Mouse (Mus musculus): ENCODE data around the gene Wdr26. TPM values are rescaled to one million over a fixed set of nuclear protein-coding genes. Genes with fewer than 3 reads are reported as not detected.

The Wdr26 gene
- polyA plus RNA-seq, 1 experiment, result 19.6 TPM

DNA sequence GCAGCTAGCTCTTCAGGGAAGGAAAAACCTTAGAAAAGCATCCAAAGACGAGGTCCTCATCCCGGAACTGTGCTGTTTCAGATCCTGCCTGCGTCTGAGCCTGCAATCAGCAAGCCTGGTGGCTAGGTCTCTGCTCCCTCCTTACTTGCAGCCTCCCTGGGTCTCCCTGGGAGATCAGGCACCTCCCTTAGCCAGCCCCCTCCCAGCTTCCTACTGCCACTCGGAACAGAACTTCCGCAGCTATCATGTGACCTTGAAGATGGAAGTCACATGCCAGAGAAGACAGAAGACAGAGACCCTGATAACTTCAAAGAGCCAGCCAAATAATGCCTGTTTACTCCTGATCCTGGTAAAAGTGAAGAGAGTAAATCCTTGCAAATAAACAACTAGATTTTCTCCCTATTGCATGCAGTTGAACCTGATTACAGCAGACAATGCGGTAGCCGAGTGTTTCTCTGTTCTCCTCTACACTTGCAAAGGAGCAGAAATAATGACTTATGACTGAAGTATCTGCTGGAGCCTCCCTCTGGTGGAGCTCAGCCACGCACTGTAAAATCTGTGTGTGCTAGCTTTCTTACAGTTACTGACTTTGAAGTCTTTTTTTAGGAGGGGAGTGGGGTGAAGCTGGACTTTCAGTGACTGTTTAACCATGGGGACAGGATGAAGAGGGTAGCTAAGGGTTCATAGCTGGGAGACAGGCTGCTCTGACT lies 22.7 kb upstream of the Wdr26 start:
- 58% methylated on average over 8 of the region's 8 CpGs for WGBS
- no peaks in the 10 kb centered on the region for H3K27me3 ChIP-seq (ENCODE audit: control insufficient read depth, insufficient read depth, low read length)
- H3K4me3 ChIP-seq (ENCODE audit: low read depth, low read length), result peak overlapping the region; percentile 31
- H3K27ac ChIP-seq (ENCODE audit: insufficient read depth, low read depth, low read length), result no peak overlapping the region; the same call in 1 of the 2 replicates
- peaks cover 17% of the 10 kb centered on the region for H3K4me1 ChIP-seq (ENCODE audit: control insufficient read depth, insufficient read depth, insufficient read length, low read length)
- H3K36me3 ChIP-seq (ENCODE audit: control insufficient read depth, insufficient read depth, low read length), result no peaks in the 10 kb centered on the region
- TF ChIP-seq POLR2A (IDR thresholded peaks at IDR 0.05; ENCODE audit: low read depth, low read length) (no peak), CTCF (IDR thresholded peaks at IDR 0.05; ENCODE audit: extremely low read depth, insufficient read length, insufficient replicate concordance, low read depth, low read length) (no peak)

DNA sequence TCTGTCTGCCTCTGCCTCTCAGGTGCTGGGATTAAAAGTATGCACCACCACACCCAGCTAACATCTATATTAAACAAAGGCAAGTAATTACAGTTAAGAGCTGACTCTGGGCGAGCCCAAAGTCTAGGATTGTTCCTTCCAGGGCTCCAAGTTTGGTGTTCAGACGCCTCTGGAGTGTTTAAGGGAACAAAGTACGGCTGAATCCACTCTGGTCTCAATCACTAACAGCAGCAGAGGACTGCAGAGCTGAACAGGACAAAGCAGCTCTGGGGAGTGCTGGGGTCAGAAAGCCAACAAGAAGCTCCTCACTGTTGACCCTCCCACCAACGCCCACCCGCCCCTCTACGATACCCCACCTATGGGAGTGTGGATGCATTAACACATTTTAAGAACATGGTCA lies 21.9 kb upstream of the Wdr26 start:
- Histone ChIP-seq H3K4me3 (ENCODE audit: low read depth, low read length) (peak overlapping the region; percentile 31; the same call in 1 of the 2 replicates), H3K27me3 (ENCODE audit: control insufficient read depth, insufficient read depth, low read length) (no peaks in the 10 kb centered on the region), H3K36me3 (ENCODE audit: control insufficient read depth, insufficient read depth, low read length) (no peaks in the 10 kb centered on the region), H3K27ac (ENCODE audit: insufficient read depth, low read depth, low read length) (no peak overlapping the region), H3K4me1 (ENCODE audit: control insufficient read depth, insufficient read depth, insufficient read length, low read length) (peaks cover 17% of the 10 kb centered on the region)
- TF ChIP-seq CTCF (IDR thresholded peaks at IDR 0.05; ENCODE audit: extremely low read depth, insufficient read length, insufficient replicate concordance, low read depth, low read length) (no peak), POLR2A (IDR thresholded peaks at IDR 0.05; ENCODE audit: low read depth, low read length) (no peak)
- WGBS, result 67% methylated on average over 6 of the region's 6 CpGs

DNA sequence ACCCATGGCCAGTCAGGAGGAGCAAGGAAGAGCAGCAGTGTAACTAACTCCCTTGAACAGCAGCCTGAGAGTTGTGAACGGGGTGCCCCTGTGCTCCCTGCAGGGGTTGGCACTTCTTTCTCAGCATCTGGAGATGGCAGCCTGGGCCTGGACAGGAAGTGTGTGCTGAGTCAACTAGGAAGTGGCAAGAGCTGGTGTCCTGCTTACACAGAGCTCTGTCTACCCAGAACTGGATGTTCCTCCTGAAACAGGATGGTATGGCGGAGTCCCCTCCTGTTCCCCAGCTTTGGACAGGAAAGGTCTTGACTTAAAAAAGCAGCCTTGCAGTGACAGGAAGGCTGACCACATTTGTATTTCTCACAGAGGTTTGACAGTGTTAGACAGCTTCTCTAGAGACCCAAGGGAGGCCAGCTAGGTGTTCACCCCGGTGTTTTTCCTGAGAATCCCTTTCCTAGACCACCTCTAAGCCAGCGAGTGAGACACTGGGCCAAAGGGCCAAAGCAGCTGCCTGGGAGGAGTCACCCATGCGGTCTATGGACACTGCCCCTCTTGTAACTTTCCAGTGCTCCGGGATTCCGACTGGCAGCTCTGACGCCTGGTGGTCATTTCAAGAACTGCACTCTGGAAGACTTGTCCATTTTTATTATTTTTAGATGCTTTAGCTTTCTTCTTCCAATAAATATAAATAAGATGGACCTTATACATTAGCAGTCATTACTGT lies 20.7 kb upstream of the Wdr26 start:
- 24% methylated on average over 8 of the region's 8 CpGs for WGBS
- TF ChIP-seq POLR2A (IDR thresholded peaks at IDR 0.05; ENCODE audit: low read depth, low read length) (no peak), CTCF (IDR thresholded peaks at IDR 0.05; ENCODE audit: extremely low read depth, insufficient read length, insufficient replicate concordance, low read depth, low read length) (peak; percentile 78; the same call in 1 of the 2 replicates)
- Histone ChIP-seq H3K4me3 (ENCODE audit: low read depth, low read length) (no peak overlapping the region), H3K36me3 (ENCODE audit: control insufficient read depth, insufficient read depth, low read length) (no peaks in the 10 kb centered on the region), H3K27ac (ENCODE audit: insufficient read depth, low read depth, low read length) (no peak overlapping the region), H3K27me3 (ENCODE audit: control insufficient read depth, insufficient read depth, low read length) (no peaks in the 10 kb centered on the region), H3K4me1 (ENCODE audit: control insufficient read depth, insufficient read depth, insufficient read length, low read length) (peaks cover 17% of the 10 kb centered on the region)

DNA sequence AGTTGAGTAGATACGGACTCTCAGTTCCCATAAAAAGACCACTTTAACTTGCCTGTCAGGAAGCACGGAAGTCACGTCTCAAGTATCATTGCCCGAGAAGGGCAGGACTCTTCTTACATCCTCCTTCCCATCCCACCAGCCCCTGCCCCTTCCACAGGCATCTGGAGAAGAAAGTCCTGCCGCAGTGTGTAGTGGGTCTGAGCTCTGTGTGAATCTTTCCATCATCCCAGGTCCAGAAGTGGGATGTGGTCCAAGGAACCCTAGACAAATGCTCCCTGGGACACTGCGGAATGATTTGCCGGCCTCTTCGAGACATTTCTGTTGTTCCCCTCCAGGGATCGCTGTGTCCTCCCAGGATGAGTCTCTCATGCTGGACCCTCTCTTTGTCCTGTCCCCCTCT lies 20.0 kb upstream of the Wdr26 start:
- 90% methylated on average over 9 of the region's 9 CpGs for WGBS
- Histone ChIP-seq H3K27ac (ENCODE audit: insufficient read depth, low read depth, low read length) (no peak overlapping the region), H3K27me3 (ENCODE audit: control insufficient read depth, insufficient read depth, low read length) (no peaks in the 10 kb centered on the region)

DNA sequence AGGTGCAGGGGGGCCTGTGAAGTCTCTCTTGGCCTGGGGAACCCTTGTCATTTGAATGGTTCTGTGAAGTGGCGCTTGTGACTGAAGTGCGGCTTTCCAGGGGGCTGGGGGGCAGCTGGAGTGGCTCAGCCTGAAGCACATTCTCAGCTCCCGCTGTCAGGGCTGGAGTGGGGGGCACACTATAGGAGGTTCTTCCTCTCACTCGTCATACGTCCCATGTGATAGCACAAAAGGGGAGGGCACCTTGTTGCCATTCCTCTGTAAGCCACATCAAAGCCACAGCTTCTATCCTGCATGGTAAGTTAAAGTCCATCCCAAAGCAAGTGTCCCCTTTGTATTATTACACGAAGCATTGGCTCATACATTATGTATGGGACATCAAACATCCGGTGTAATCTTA lies 19.5 kb upstream of the Wdr26 start:
- H3K4me3 ChIP-seq (ENCODE audit: low read depth, low read length), result no peak overlapping the region
- peaks cover 17% of the 10 kb centered on the region for H3K4me1 ChIP-seq (ENCODE audit: control insufficient read depth, insufficient read depth, insufficient read length, low read length)
- TF ChIP-seq CTCF (IDR thresholded peaks at IDR 0.05; ENCODE audit: extremely low read depth, insufficient read length, insufficient replicate concordance, low read depth, low read length), result no peak
- no peak for TF ChIP-seq POLR2A (IDR thresholded peaks at IDR 0.05; ENCODE audit: low read depth, low read length)
- no peaks in the 10 kb centered on the region for H3K36me3 ChIP-seq (ENCODE audit: control insufficient read depth, insufficient read depth, low read length)
- peak overlapping the region; percentile 21; the same call in 1 of the 2 replicates for H3K27ac ChIP-seq (ENCODE audit: insufficient read depth, low read depth, low read length)
- H3K27me3 ChIP-seq (ENCODE audit: control insufficient read depth, insufficient read depth, low read length), result no peaks in the 10 kb centered on the region
- WGBS, result 84% methylated on average over 7 of the region's 7 CpGs

More for the DNA sequence above, 20.0 kb upstream of the Wdr26 start:
- Histone ChIP-seq H3K4me1 (ENCODE audit: control insufficient read depth, insufficient read depth, insufficient read length, low read length) (peaks cover 17% of the 10 kb centered on the region), H3K36me3 (ENCODE audit: control insufficient read depth, insufficient read depth, low read length) (no peaks in the 10 kb centered on the region), H3K4me3 (ENCODE audit: low read depth, low read length) (no peak overlapping the region)
- TF ChIP-seq POLR2A (IDR thresholded peaks at IDR 0.05; ENCODE audit: low read depth, low read length), result no peak
- TF ChIP-seq CTCF (IDR thresholded peaks at IDR 0.05; ENCODE audit: extremely low read depth, insufficient read length, insufficient replicate concordance, low read depth, low read length), result no peak

DNA sequence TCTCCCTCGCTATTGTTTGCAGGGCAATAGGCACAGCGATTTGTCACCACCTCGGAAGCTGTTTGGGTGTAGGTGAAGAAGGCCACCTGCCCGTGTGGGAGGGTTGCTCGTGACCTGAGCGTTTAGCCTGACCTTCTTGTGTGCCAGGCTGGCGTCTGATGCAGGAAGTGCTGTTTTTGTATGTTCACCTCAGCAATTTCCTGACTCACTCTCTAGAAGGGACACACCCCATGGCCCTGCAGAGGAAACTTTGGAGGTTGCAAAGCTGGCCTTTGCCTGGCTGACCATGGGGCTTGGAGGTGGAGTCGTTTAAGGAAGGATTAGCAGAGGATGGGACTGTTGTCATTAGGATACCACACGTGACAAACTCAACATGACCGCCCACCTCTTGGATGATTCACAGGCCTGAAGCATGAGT lies 18.9 kb upstream of the Wdr26 start:
- H3K4me1 ChIP-seq (ENCODE audit: control insufficient read depth, insufficient read depth, insufficient read length, low read length), result peaks cover 17% of the 10 kb centered on the region
- H3K36me3 ChIP-seq (ENCODE audit: control insufficient read depth, insufficient read depth, low read length), result no peaks in the 10 kb centered on the region
- H3K27me3 ChIP-seq (ENCODE audit: control insufficient read depth, insufficient read depth, low read length), result no peaks in the 10 kb centered on the region
- H3K27ac ChIP-seq (ENCODE audit: insufficient read depth, low read depth, low read length), result no peak overlapping the region
- WGBS, result 12% methylated on average over 10 of the region's 10 CpGs
- no peak overlapping the region for H3K4me3 ChIP-seq (ENCODE audit: low read depth, low read length)
- TF ChIP-seq POLR2A (IDR thresholded peaks at IDR 0.05; ENCODE audit: low read depth, low read length) (no peak), CTCF (IDR thresholded peaks at IDR 0.05; ENCODE audit: extremely low read depth, insufficient read length, insufficient replicate concordance, low read depth, low read length) (no peak)

DNA sequence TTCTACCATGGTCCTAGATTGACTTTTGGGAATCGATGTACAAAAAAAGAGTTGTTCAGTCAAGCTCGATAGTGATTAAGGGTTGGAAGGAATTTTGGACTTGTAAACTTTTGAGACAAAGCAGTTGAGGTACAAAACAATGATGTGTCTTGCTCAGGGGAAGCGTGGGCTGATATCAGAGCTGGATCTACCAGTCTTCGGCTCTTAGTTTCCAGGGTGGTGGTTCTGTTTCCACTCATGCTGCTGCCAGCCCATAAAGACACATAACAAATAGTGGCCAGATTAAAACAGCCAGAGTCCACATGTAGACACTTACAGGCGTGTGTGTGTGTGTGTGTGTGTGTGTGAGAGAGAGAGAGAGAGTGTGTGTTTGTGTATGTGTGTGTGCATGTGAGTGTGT lies 17.2 kb upstream of the Wdr26 start:
- 66% methylated on average over 5 of the region's 5 CpGs for WGBS
- Histone ChIP-seq H3K36me3 (ENCODE audit: control insufficient read depth, insufficient read depth, low read length) (no peaks in the 10 kb centered on the region), H3K4me1 (ENCODE audit: control insufficient read depth, insufficient read depth, insufficient read length, low read length) (peaks cover 15% of the 10 kb centered on the region), H3K4me3 (ENCODE audit: low read depth, low read length) (no peak overlapping the region), H3K27me3 (ENCODE audit: control insufficient read depth, insufficient read depth, low read length) (no peaks in the 10 kb centered on the region), H3K27ac (ENCODE audit: insufficient read depth, low read depth, low read length) (no peak overlapping the region)
- TF ChIP-seq POLR2A (IDR thresholded peaks at IDR 0.05; ENCODE audit: low read depth, low read length), result no peak
- TF ChIP-seq CTCF (IDR thresholded peaks at IDR 0.05; ENCODE audit: extremely low read depth, insufficient read length, insufficient replicate concordance, low read depth, low read length), result no peak
